8 mouse cellular contexts compared by ENCODE assay signal in the genomic region with DNA sequence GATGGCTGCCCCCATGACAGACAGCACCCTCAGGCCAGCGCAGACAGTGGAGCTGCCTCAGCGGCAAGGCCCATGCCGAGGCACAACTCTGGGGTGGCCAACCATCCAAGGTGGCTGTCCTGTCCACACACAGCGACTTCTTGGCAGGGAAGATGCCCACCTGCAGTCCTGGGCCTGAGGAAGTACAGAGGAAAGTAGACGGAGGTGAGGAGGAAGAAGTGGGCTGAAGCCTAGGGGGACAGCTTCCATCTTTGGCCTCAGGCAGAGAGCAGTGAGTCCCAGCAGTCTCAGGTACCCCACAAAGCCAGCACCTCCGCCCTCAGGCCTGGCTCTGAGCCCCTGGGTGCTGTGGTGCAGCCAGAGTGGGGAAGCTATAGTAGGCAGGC. TPM values are rescaled to one million over a fixed set of nuclear protein-coding genes. Genes with fewer than 3 reads are reported as not detected.
DNase-seq lines count a peak whose midpoint lies in the region; ATAC-seq and TF ChIP-seq lines count a peak whose summit lies in the region.

No protein-coding gene starts in this region.

- TF ChIP-seq POLR2A in kidney, adult 2 months (IDR thresholded peaks at IDR 0.05; ENCODE audit: low read depth, low read length): no peak

- H3K9ac ChIP-seq in embryonic facial prominence, embryonic 14.5 days (ENCODE audit: low read depth, low read length): peak overlapping the region; percentile 81
- peak overlapping the region; percentile 93 for H3K9ac ChIP-seq in neural tube, embryonic 14.5 days (replicated peaks; ENCODE audit: low read depth, low read length)

- no peaks in the 10 kb centered on the region for H3K36me3 ChIP-seq in kidney, adult 2 months (ENCODE audit: control insufficient read depth, insufficient read depth, low read length)
- no peaks in the 10 kb centered on the region for H3K36me3 ChIP-seq in embryonic facial prominence, embryonic 14.5 days (ENCODE audit: control insufficient read depth, insufficient read depth, low read length)
- no peaks in the 10 kb centered on the region for H3K36me3 ChIP-seq in neural tube, embryonic 14.5 days (ENCODE audit: control insufficient read depth, insufficient read depth, low read length)

- no peak overlapping the region for H3K4me3 ChIP-seq in kidney, adult 2 months (ENCODE audit: insufficient read depth, low read depth, low read length)
- peak overlapping the region; percentile 66 for H3K4me3 ChIP-seq in embryonic facial prominence, embryonic 14.5 days (ENCODE audit: low read depth, low read length)
- H3K4me3 ChIP-seq in neural tube, embryonic 14.5 days (ENCODE audit: low read depth, low read length): peak overlapping the region; percentile 71

- no peak for ATAC-seq in embryonic facial prominence, embryonic 14.5 days (ENCODE audit: low read depth)
- ATAC-seq in neural tube, embryonic 14.5 days (ENCODE audit: low read depth): 0 out of 2 replicates have a peak, but pooled peaks have one; percentile 1
- no peak for ATAC-seq in granulocyte monocyte progenitor cell, adult 5-6 weeks (replicated peaks; ENCODE audit: poor library complexity, severe bottlenecking)

- DNase-seq in kidney, postnatal 10 days: peak; percentile 18
- DNase-seq in kidney, adult 2 months: no peak
- DNase-seq in embryonic facial prominence, embryonic 14.5 days (ENCODE audit: low spot score): no peak
- peak; percentile 4 for DNase-seq in induced T-regulatory cell, adult 2 months (ENCODE audit: low read depth)
- DNase-seq in ovary, adult 18-20 months (ENCODE audit: low spot score): no peak
- DNase-seq in adrenal gland, adult (ENCODE audit: inconsistent age in 2 of 2, low spot score in 1 of 2): no peak

- H3K9me3 ChIP-seq in embryonic facial prominence, embryonic 14.5 days (ENCODE audit: control insufficient read depth, low read length): no peaks in the 10 kb centered on the region
- no peaks in the 10 kb centered on the region for H3K9me3 ChIP-seq in neural tube, embryonic 14.5 days (ENCODE audit: control insufficient read depth, low read length)

- peak overlapping the region; percentile 92 for H3K4me2 ChIP-seq in embryonic facial prominence, embryonic 14.5 days (ENCODE audit: low read depth, low read length)
- H3K4me2 ChIP-seq in neural tube, embryonic 14.5 days (ENCODE audit: low read depth, low read length): peak overlapping the region; percentile 41

- WGBS in kidney, adult 2 months: 91% methylated on average over 6 of the region's 6 CpGs
- 74% methylated on average over 6 of the region's 6 CpGs for WGBS in embryonic facial prominence, embryonic 14.5 days
- 75% methylated on average over 6 of the region's 6 CpGs for WGBS in neural tube, embryonic 14.5 days

- H3K27ac ChIP-seq in kidney, adult 2 months (ENCODE audit: insufficient read depth, low read depth, low read length): no peak overlapping the region
- no peak overlapping the region for H3K27ac ChIP-seq in embryonic facial prominence, embryonic 14.5 days (replicated peaks; ENCODE audit: low read depth, low read length)
- no peak overlapping the region for H3K27ac ChIP-seq in neural tube, embryonic 14.5 days (ENCODE audit: low read depth, low read length)

- peaks cover 3% of the 10 kb centered on the region; the same call in 1 of the 2 replicates for H3K4me1 ChIP-seq in kidney, adult 2 months (ENCODE audit: control insufficient read depth, insufficient read depth, low read length)
- peaks cover 26% of the 10 kb centered on the region for H3K4me1 ChIP-seq in embryonic facial prominence, embryonic 14.5 days (ENCODE audit: control insufficient read depth, insufficient read depth, low read length)
- peaks cover 39% of the 10 kb centered on the region for H3K4me1 ChIP-seq in neural tube, embryonic 14.5 days (ENCODE audit: control insufficient read depth, insufficient read depth, low read length)

- no peaks in the 10 kb centered on the region for H3K27me3 ChIP-seq in kidney, adult 2 months (replicated peaks; ENCODE audit: control insufficient read depth, insufficient read depth, low read length)
- H3K27me3 ChIP-seq in embryonic facial prominence, embryonic 14.5 days (replicated peaks; ENCODE audit: control insufficient read depth, insufficient read depth, low read length): 0 out of 2 replicates have a peak, but pooled peaks cover 4% of the 10 kb centered on the region
- no peaks in the 10 kb centered on the region for H3K27me3 ChIP-seq in neural tube, embryonic 14.5 days (ENCODE audit: control insufficient read depth, insufficient read depth, low read length)

- no peak for TF ChIP-seq CTCF in kidney, adult 2 months (conservative IDR thresholded peaks at IDR 0.05; ENCODE audit: insufficient read depth, insufficient read length, low read depth, low read length)

RNA-seq across cellular contexts. Expression of a gene that starts 1.3 kb away (rescaled TPM):
- 9.3 and 9.9 TPM in 2 replicates for polyA plus RNA-seq in kidney, adult 2 months (2012; rRNA removed)
- 22.7 and 26.0 TPM in 2 replicates for polyA plus RNA-seq in embryonic facial prominence, embryonic 14.5 days (2014; fragmentation: Nextera tagmentation; extraction: Ambion mirVana)
- 109 and 134 TPM in 2 replicates for polyA plus RNA-seq in neural tube, embryonic 14.5 days (2014; fragmentation: Nextera tagmentation; extraction: Ambion mirVana)
- not detected in 2 replicates for total RNA-seq in granulocyte monocyte progenitor cell, adult 5-6 weeks (2014; fragmentation: Nextera tagmentation)
- total RNA-seq in granulocyte monocyte progenitor cell, adult 5-6 weeks (2017): not detected in 2 replicates

RNA-seq across cellular contexts. Expression of a gene that starts 58.1 kb away (rescaled TPM):
- polyA plus RNA-seq in kidney, adult 2 months (2012; rRNA removed): 15.4 and 15.9 TPM in 2 replicates
- 12.8 and 13.0 TPM in 2 replicates for polyA plus RNA-seq in embryonic facial prominence, embryonic 14.5 days (2014; fragmentation: Nextera tagmentation; extraction: Ambion mirVana)
- polyA plus RNA-seq in neural tube, embryonic 14.5 days (2014; fragmentation: Nextera tagmentation; extraction: Ambion mirVana): 15.6 and 19.9 TPM in 2 replicates
- not detected in 2 replicates for total RNA-seq in granulocyte monocyte progenitor cell, adult 5-6 weeks (2014; fragmentation: Nextera tagmentation)
- not detected in 2 replicates for total RNA-seq in granulocyte monocyte progenitor cell, adult 5-6 weeks (2017)

Comparison
In these comparisons a context has a peak if more than half of its experiments do, and no peak if none do; other contexts are left out.
1. DNase-seq: peak in kidney, postnatal 10 days (single experiment) and induced T-regulatory cell, adult 2 months (single experiment); none in kidney, adult 2 months (single experiment), embryonic facial prominence, embryonic 14.5 days (single experiment), ovary, adult 18-20 months (single experiment) and adrenal gland, adult (0 of 2).